Mouse (Mus musculus) ES-E14 (cell line): ENCODE data around the gene Rhog. TPM values are rescaled to one million over a fixed set of nuclear protein-coding genes. Genes with fewer than 3 reads are reported as not detected.

ENCODE experiments used
- DNase-seq: peaks from one replicate; pipeline ENCODE4 v3.0.0-alpha.2; 2013; ENCODE audit warnings: low read depth, low spot score
- H3K27ac ChIP-seq: 2 replicates; pipeline ENCODE4 v1.5.1; 2012; ENCODE audit warnings: low read depth, mild to moderate bottlenecking, low read length, moderate library complexity, mixed read lengths; ENCODE audit not compliant: poor library complexity, insufficient read depth, severe bottlenecking
- H3K36me3 ChIP-seq: 2 replicates; pipeline ENCODE4 v1.6.1; 2012; ENCODE audit warnings: mild to moderate bottlenecking, low read length, moderate library complexity, mixed read lengths; ENCODE audit not compliant: control insufficient read depth, poor library complexity, insufficient read depth, severe bottlenecking
- H3K4me1 ChIP-seq, 2 experiments: fragments of 150-350 bp in 1 of 2; sonication (generic) in 1 of 2; 2 replicates each; pipeline ENCODE4 v1.6.1; 2012; ENCODE audit warnings: low read length in 2 of 2, mild to moderate bottlenecking in 1 of 2, mixed read lengths in 1 of 2; ENCODE audit not compliant: control insufficient read depth in 2 of 2, insufficient read depth in 2 of 2, poor library complexity in 1 of 2
- H3K4me3 ChIP-seq, 2 experiments: fragments of 150-350 bp in 1 of 2; sonication (generic) in 1 of 2; 2 replicates each; pipeline ENCODE4 v1.5.1; 2012; ENCODE audit warnings: low read length in 2 of 2, low read depth in 1 of 2, mild to moderate bottlenecking in 1 of 2, mixed read lengths in 1 of 2; ENCODE audit not compliant: insufficient read depth in 1 of 2, poor library complexity in 1 of 2, severe bottlenecking in 1 of 2
- H3K9ac ChIP-seq: 2 replicates; pipeline ENCODE4 v1.6.1; 2012; ENCODE audit warnings: low read depth, mild to moderate bottlenecking, low read length, mixed read lengths; ENCODE audit not compliant: poor library complexity, insufficient read depth, severe bottlenecking
- H3K9me3 ChIP-seq: fragments of 150-350 bp; sonication (generic); 2 replicates; pipeline ENCODE4 v1.6.1; 2012; ENCODE audit warnings: low read depth, mild to moderate bottlenecking, low read length; ENCODE audit not compliant: control insufficient read depth, insufficient read depth
- CHD2 ChIP-seq: IDR thresholded peaks from 2 replicates; pipeline ENCODE4 v1.6.1; 2014; ENCODE audit warnings: mild to moderate bottlenecking, low read depth, low read length, inconsistent platforms
- HCFC1 ChIP-seq: IDR thresholded peaks from 2 replicates; pipeline ENCODE4 v1.6.1; 2012; ENCODE audit warnings: low read length, inconsistent platforms, borderline replicate concordance; ENCODE audit not compliant: insufficient read depth
- MAFK ChIP-seq: IDR thresholded peaks from 2 replicates; pipeline ENCODE4 v1.6.1; 2014; ENCODE audit warnings: mild to moderate bottlenecking, low read depth, low read length, inconsistent platforms; ENCODE audit not compliant: insufficient read depth
- ZC3H11A ChIP-seq: IDR thresholded peaks from 2 replicates; pipeline ENCODE4 v1.6.1; 2012; ENCODE audit warnings: low read depth, mild to moderate bottlenecking, inconsistent platforms, low read length, borderline replicate concordance
- ZNF384 ChIP-seq: IDR thresholded peaks from 2 replicates; pipeline ENCODE4 v1.6.1; 2012; ENCODE audit warnings: low read depth, low read length, inconsistent platforms
- in situ Hi-C, 2 experiments: fragments of 600-800 bp; cut with MboI; formaldehyde crosslinking; loops; one replicate each; pipeline ENCODE4 v1.15.1; 2025; ENCODE audit warnings: low sequenced_read_pairs in 2 of 2, inconsistent platforms in 1 of 2; ENCODE audit not compliant: unreplicated experiment in 2 of 2
- total RNA-seq: library from RNA; depleted of rRNA; stranded (reverse); fragments of 300-350 nt; gene quantifications from 2 replicates; pipeline ENCODE4 v1.2.3, GENCODE M21; 2012

Rhog gene
- total RNA-seq, 1 experiment = 4.3 TPM

GRCm38 (mm10) chr7:102263020-102263419 is 7.2 kb upstream of the Rhog start:
- no peak for DNase-seq
- in situ Hi-C loops = no loop called here
- H3K36me3 ChIP-seq = no peaks in the 10 kb centered on the region
- H3K27ac ChIP-seq = no peak overlapping the region
- H3K4me1 ChIP-seq = no peaks in the 10 kb centered on the region
- H3K9me3 ChIP-seq = no peaks in the 10 kb centered on the region
- H3K9ac ChIP-seq = no peak overlapping the region
- no peak for TF ChIP-seq HCFC1
- no peak for TF ChIP-seq CHD2
- TF ChIP-seq ZNF384 = no peak
- no peak for TF ChIP-seq MAFK
- TF ChIP-seq ZC3H11A = no peak
- no peak overlapping the region for H3K4me3 ChIP-seq

DNA sequence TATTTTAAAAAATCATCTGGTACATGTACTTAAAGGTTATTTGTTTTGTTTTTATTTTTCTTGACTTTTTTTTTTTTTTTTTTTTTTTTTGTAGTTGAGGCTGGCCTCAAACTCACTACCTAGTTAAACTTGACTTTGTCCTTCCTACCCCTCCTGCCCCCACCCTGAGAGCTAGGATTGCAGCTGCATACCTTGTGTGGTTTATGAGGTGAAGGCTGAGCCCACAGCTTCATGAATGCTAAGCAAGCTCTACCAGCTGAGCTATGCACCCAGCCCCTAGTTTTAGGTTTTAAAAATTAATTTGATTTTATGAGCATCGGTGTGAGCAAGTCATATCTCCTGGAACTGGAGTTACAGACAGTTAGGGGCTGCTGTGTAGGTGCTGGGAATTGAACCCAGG is 4.7 kb upstream of the Rhog start:
- Histone ChIP-seq H3K27ac (no peak overlapping the region), H3K4me1 (no peaks in the 10 kb centered on the region), H3K36me3 (no peaks in the 10 kb centered on the region), H3K9me3 (no peaks in the 10 kb centered on the region), H3K4me3 (no peak overlapping the region), H3K9ac (no peak overlapping the region)
- in situ Hi-C loops = no loop called here
- DNase-seq = no peak
- no peak for TF ChIP-seq ZNF384
- TF ChIP-seq ZC3H11A = no peak
- TF ChIP-seq CHD2 = no peak
- TF ChIP-seq HCFC1 = no peak
- TF ChIP-seq MAFK = no peak

DNA sequence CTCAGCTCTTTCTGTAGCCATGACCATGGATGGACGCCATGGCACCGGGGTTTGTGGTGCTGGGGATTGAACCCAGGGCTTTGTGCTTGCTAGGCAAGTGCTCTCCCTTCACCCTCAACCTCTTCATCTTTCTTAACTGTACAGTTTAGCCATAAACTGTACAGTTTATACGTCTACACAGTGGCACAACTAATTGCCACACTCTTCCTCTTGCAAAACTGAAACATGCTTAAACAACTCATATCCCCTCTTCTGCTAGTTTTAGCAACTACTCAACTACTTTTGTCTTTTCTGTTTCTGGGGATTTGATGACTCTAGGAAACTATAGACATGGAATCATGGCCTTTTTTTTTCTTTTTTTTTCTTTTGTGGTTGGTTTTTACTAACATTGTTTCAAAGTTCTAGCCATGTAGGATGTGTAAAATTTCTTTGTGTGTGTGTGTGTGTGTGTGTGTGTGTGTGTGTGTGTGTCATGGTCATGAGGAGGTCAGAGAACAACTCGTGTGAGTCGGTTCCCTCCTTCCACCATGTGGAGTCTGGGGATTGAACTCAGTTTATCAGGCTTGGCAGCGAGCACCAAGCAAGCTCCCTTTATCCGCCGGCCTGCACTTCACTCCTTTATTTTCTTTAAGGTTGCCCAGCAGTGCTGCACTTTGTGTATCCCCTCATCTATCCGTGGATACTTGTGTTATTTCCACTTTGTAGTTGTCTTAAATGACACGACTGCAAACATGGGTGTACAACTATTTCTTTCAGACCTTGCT is 4.0 kb upstream of the Rhog start:
- Histone ChIP-seq H3K4me1 (no peaks in the 10 kb centered on the region), H3K4me3 (no peak overlapping the region), H3K9ac (no peak overlapping the region), H3K27ac (no peak overlapping the region), H3K9me3 (no peaks in the 10 kb centered on the region), H3K36me3 (no peaks in the 10 kb centered on the region)
- in situ Hi-C loops = loop anchor here in 1 of 2 experiments (10.0 kb wide), 1 partner anchor 165 kb away; no protein-coding TSS in a partner anchor
- TF ChIP-seq ZC3H11A = no peak
- no peak for TF ChIP-seq MAFK
- TF ChIP-seq HCFC1 = no peak
- TF ChIP-seq ZNF384 = no peak
- TF ChIP-seq CHD2 = no peak
- no peak for DNase-seq

DNA sequence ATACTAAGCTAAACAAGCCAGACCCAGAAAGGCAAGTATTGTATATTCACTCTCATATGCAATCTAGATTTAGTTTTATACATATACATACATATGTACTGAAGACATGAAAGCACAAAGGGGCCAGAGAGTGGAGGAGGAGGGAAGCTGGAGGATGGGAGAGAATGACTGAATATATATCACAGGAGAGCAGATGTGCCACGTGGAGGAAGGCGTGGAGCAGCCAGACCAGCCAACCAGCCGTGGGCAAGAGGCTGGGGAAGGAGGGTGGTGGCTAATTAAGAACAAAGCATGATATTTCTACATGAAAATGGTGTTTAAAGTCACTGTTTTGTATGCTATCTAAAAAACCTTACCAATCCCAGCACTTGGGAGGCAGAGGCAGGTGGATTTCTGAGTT is 2.9 kb upstream of the Rhog start:
- no peak for TF ChIP-seq HCFC1
- no peak for TF ChIP-seq ZC3H11A
- no peak for TF ChIP-seq MAFK
- TF ChIP-seq CHD2 = no peak
- TF ChIP-seq ZNF384 = no peak
- in situ Hi-C loops = loop anchor here in 1 of 2 experiments (10.0 kb wide), 1 partner anchor 166 kb away; no protein-coding TSS in a partner anchor
- no peaks in the 10 kb centered on the region for H3K9me3 ChIP-seq
- H3K36me3 ChIP-seq = no peaks in the 10 kb centered on the region
- no peak overlapping the region for H3K27ac ChIP-seq
- DNase-seq = no peak
- no peaks in the 10 kb centered on the region for H3K4me1 ChIP-seq
- H3K9ac ChIP-seq = no peak overlapping the region
- no peak overlapping the region for H3K4me3 ChIP-seq

GRCm38 (mm10) chr7:102258189-102258588 is 2.3 kb upstream of the Rhog start:
- H3K36me3 ChIP-seq = no peaks in the 10 kb centered on the region
- H3K27ac ChIP-seq = no peak overlapping the region
- no peak overlapping the region for H3K4me3 ChIP-seq
- H3K4me1 ChIP-seq = no peaks in the 10 kb centered on the region
- 0 out of 2 replicates have a peak, but pooled peaks have one; percentile 23 for TF ChIP-seq ZC3H11A
- TF ChIP-seq MAFK = 0 out of 2 replicates have a peak, but pooled peaks have one; percentile 7
- TF ChIP-seq CHD2 = no peak
- no peak for TF ChIP-seq HCFC1
- no peak for TF ChIP-seq ZNF384
- in situ Hi-C loops = loop anchor here in 1 of 2 experiments (10.0 kb wide), 1 partner anchor 167 kb away; no protein-coding TSS in a partner anchor
- peak; percentile 68 for DNase-seq
- H3K9ac ChIP-seq = no peak overlapping the region
- no peaks in the 10 kb centered on the region for H3K9me3 ChIP-seq
